Mouse (Mus musculus) ES-E14 (cell line): ENCODE results near the gene Ppp2r5e.

ENCODE experiments used
- CHD2 ChIP-seq: IDR thresholded peaks from 2 replicates; pipeline ENCODE4 v1.6.1; 2014; ENCODE audit warnings: mild to moderate bottlenecking, low read depth, low read length, inconsistent platforms
- HCFC1 ChIP-seq: IDR thresholded peaks from 2 replicates; pipeline ENCODE4 v1.6.1; 2012; ENCODE audit warnings: low read length, inconsistent platforms, borderline replicate concordance; ENCODE audit not compliant: insufficient read depth
- MAFK ChIP-seq: IDR thresholded peaks from 2 replicates; pipeline ENCODE4 v1.6.1; 2014; ENCODE audit warnings: mild to moderate bottlenecking, low read depth, low read length, inconsistent platforms; ENCODE audit not compliant: insufficient read depth
- ZNF384 ChIP-seq: IDR thresholded peaks from 2 replicates; pipeline ENCODE4 v1.6.1; 2012; ENCODE audit warnings: low read depth, low read length, inconsistent platforms

- TF ChIP-seq CHD2 (no peak), HCFC1 (no peak), MAFK (no peak), ZNF384 (no peak)
Measured at GRCm38 (mm10) chr12:75502664-75503063, 93.4 kb downstream of the Ppp2r5e start.
